Mouse (Mus musculus): ENCODE measurements around the gene D6Wsu163e. TPM values are rescaled to one million over a fixed set of nuclear protein-coding genes. Genes with fewer than 3 reads are reported as not detected.

Gene D6Wsu163e
- polyA plus RNA-seq, 1 experiment, result 28.6 TPM

- no peak; the same call in 1 of the 2 replicates for TF ChIP-seq CTCF (IDR thresholded peaks at IDR 0.05; ENCODE audit: extremely low read depth, insufficient read depth, low read length)
- TF ChIP-seq POLR2A (IDR thresholded peaks at IDR 0.05; ENCODE audit: extremely low read depth, insufficient read depth, low read length), result no peak
- Histone ChIP-seq H3K27ac (ENCODE audit: insufficient read depth, low read length) (no peak overlapping the region), H3K4me3 (ENCODE audit: insufficient read depth, low read length) (peak overlapping the region; percentile 79)
Measured at GRCm38 (mm10) chr6:126940451-126940850, 689 bp downstream of the D6Wsu163e start.

GRCm38 (mm10) chr6:126948336-126948735 is 8.6 kb downstream of the D6Wsu163e start:
- TF ChIP-seq POLR2A (IDR thresholded peaks at IDR 0.05; ENCODE audit: extremely low read depth, insufficient read depth, low read length) (no peak), CTCF (IDR thresholded peaks at IDR 0.05; ENCODE audit: extremely low read depth, insufficient read depth, low read length) (0 out of 2 replicates have a peak, but pooled peaks have one; percentile 4)
- H3K27ac ChIP-seq (ENCODE audit: insufficient read depth, low read length), result no peak overlapping the region
- no peaks in the 10 kb centered on the region for H3K4me1 ChIP-seq (ENCODE audit: control insufficient read depth, insufficient read depth, low read length)
- H3K4me3 ChIP-seq (ENCODE audit: insufficient read depth, low read length), result no peak overlapping the region

More at GRCm38 (mm10) chr6:126940451-126940850, 689 bp downstream of the D6Wsu163e start:
- H3K4me1 ChIP-seq (ENCODE audit: control insufficient read depth, insufficient read depth, low read length), result peaks cover 3% of the 10 kb centered on the region; the same call in 1 of the 2 replicates

GRCm38 (mm10) chr6:126955734-126956133 is 16.0 kb downstream of the D6Wsu163e start:
- Histone ChIP-seq H3K4me1 (ENCODE audit: control insufficient read depth, insufficient read depth, low read length) (no peaks in the 10 kb centered on the region), H3K4me3 (ENCODE audit: insufficient read depth, low read length) (no peak overlapping the region), H3K27ac (ENCODE audit: insufficient read depth, low read length) (no peak overlapping the region)
- TF ChIP-seq POLR2A (IDR thresholded peaks at IDR 0.05; ENCODE audit: extremely low read depth, insufficient read depth, low read length), result no peak
- TF ChIP-seq CTCF (IDR thresholded peaks at IDR 0.05; ENCODE audit: extremely low read depth, insufficient read depth, low read length), result peak; percentile 85

- no peak overlapping the region for H3K4me3 ChIP-seq (ENCODE audit: insufficient read depth, low read length)
- H3K4me1 ChIP-seq (ENCODE audit: control insufficient read depth, insufficient read depth, low read length), result no peaks in the 10 kb centered on the region
- TF ChIP-seq POLR2A (IDR thresholded peaks at IDR 0.05; ENCODE audit: extremely low read depth, insufficient read depth, low read length) (no peak), CTCF (IDR thresholded peaks at IDR 0.05; ENCODE audit: extremely low read depth, insufficient read depth, low read length) (no peak)
- no peak overlapping the region for H3K27ac ChIP-seq (ENCODE audit: insufficient read depth, low read length)
Measured at GRCm38 (mm10) chr6:126961371-126962018, 21.7 kb downstream of the D6Wsu163e start.

- no peak overlapping the region for H3K27ac ChIP-seq (ENCODE audit: insufficient read depth, low read length)
- TF ChIP-seq CTCF (IDR thresholded peaks at IDR 0.05; ENCODE audit: extremely low read depth, insufficient read depth, low read length), result no peak
- no peak for TF ChIP-seq POLR2A (IDR thresholded peaks at IDR 0.05; ENCODE audit: extremely low read depth, insufficient read depth, low read length)
- H3K4me3 ChIP-seq (ENCODE audit: insufficient read depth, low read length), result no peak overlapping the region
- H3K4me1 ChIP-seq (ENCODE audit: control insufficient read depth, insufficient read depth, low read length), result no peaks in the 10 kb centered on the region; the same call in 1 of the 2 replicates
Measured at GRCm38 (mm10) chr6:126962709-126963108, 22.9 kb downstream of the D6Wsu163e start.

- no peak for TF ChIP-seq POLR2A (IDR thresholded peaks at IDR 0.05; ENCODE audit: extremely low read depth, insufficient read depth, low read length)
- H3K4me1 ChIP-seq (ENCODE audit: control insufficient read depth, insufficient read depth, low read length), result no peaks in the 10 kb centered on the region; the same call in 1 of the 2 replicates
- no peak overlapping the region for H3K27ac ChIP-seq (ENCODE audit: insufficient read depth, low read length)
- H3K4me3 ChIP-seq (ENCODE audit: insufficient read depth, low read length), result no peak overlapping the region
Measured at GRCm38 (mm10) chr6:126963426-126963825, 23.7 kb downstream of the D6Wsu163e start.

- H3K4me1 ChIP-seq (ENCODE audit: control insufficient read depth, insufficient read depth, low read length), result no peaks in the 10 kb centered on the region; the same call in 1 of the 2 replicates
- no peak overlapping the region for H3K4me3 ChIP-seq (ENCODE audit: insufficient read depth, low read length)
- no peak for TF ChIP-seq CTCF (IDR thresholded peaks at IDR 0.05; ENCODE audit: extremely low read depth, insufficient read depth, low read length)
- TF ChIP-seq POLR2A (IDR thresholded peaks at IDR 0.05; ENCODE audit: extremely low read depth, insufficient read depth, low read length), result no peak
- H3K27ac ChIP-seq (ENCODE audit: insufficient read depth, low read length), result no peak overlapping the region
Measured at GRCm38 (mm10) chr6:126966241-126967026, 26.7 kb downstream of the D6Wsu163e start.

GRCm38 (mm10) chr6:126981539-126982234 is 41.9 kb downstream of the D6Wsu163e start:
- Histone ChIP-seq H3K4me1 (ENCODE audit: control insufficient read depth, insufficient read depth, low read length) (no peaks in the 10 kb centered on the region), H3K27ac (ENCODE audit: insufficient read depth, low read length) (no peak overlapping the region), H3K4me3 (ENCODE audit: insufficient read depth, low read length) (no peak overlapping the region)
- TF ChIP-seq CTCF (IDR thresholded peaks at IDR 0.05; ENCODE audit: extremely low read depth, insufficient read depth, low read length) (no peak), POLR2A (IDR thresholded peaks at IDR 0.05; ENCODE audit: extremely low read depth, insufficient read depth, low read length) (no peak)

- Histone ChIP-seq H3K4me1 (ENCODE audit: control insufficient read depth, insufficient read depth, low read length) (no peaks in the 10 kb centered on the region), H3K27ac (ENCODE audit: insufficient read depth, low read length) (no peak overlapping the region), H3K4me3 (ENCODE audit: insufficient read depth, low read length) (no peak overlapping the region)
- TF ChIP-seq CTCF (IDR thresholded peaks at IDR 0.05; ENCODE audit: extremely low read depth, insufficient read depth, low read length), result no peak
- TF ChIP-seq POLR2A (IDR thresholded peaks at IDR 0.05; ENCODE audit: extremely low read depth, insufficient read depth, low read length), result no peak
Measured at GRCm38 (mm10) chr6:126993676-126994075, 53.9 kb downstream of the D6Wsu163e start.
